Mouse (Mus musculus) limb, embryonic 14.5 days (tissue): ENCODE measurements around the gene Mrgprb1. TPM values are rescaled to one million over a fixed set of nuclear protein-coding genes. Genes with fewer than 3 reads are reported as not detected.
"Not testable (repeated sequence)": the region's sequence is repeated elsewhere in the genome, so short reads cannot be mapped to it uniquely, and the experiment has no call there.

Source experiments
- ATAC-seq: fragments of 200-750 bp; cut with Nextera tagmentation; 2 replicates; pipeline ENCODE4 v1.8.0; 2017; ENCODE audit warnings: low read depth, moderate number of reproducible peaks, moderate TSS enrichment; ENCODE audit not compliant: low FRiP score
- DNase-seq: peaks from one replicate; pipeline ENCODE4 v3.0.0-alpha.2; 2015; ENCODE audit warnings: low spot score
- H3K27ac ChIP-seq: fragments of 300-500 bp; sonication (generic); replicated peaks from 2 replicates; pipeline ENCODE4 v1.5.1; 2014; ENCODE audit warnings: low read depth, mild to moderate bottlenecking, low read length, moderate library complexity, mixed read lengths
- H3K27me3 ChIP-seq: fragments of 300-500 bp; sonication (generic); 2 replicates; pipeline ENCODE4 v1.6.1; 2014; ENCODE audit warnings: low read length, mixed read lengths; ENCODE audit not compliant: control insufficient read depth, insufficient read depth
- H3K36me3 ChIP-seq: fragments of 300-500 bp; sonication (generic); 2 replicates; pipeline ENCODE4 v1.6.1; 2014; ENCODE audit warnings: mild to moderate bottlenecking, low read length, moderate library complexity, mixed read lengths; ENCODE audit not compliant: control insufficient read depth, insufficient read depth
- H3K4me1 ChIP-seq: fragments of 300-500 bp; sonication (generic); 2 replicates; pipeline ENCODE4 v1.6.1; 2014; ENCODE audit warnings: antibody characterized with exemption, low read length, mixed read lengths; ENCODE audit not compliant: control insufficient read depth, insufficient read depth
- H3K4me2 ChIP-seq: fragments of 300-500 bp; sonication (generic); replicated peaks from 2 replicates; pipeline ENCODE4 v1.6.1; 2014; ENCODE audit warnings: low read depth, mild to moderate bottlenecking, low read length, moderate library complexity; ENCODE audit not compliant: severe bottlenecking
- H3K4me3 ChIP-seq: fragments of 300-500 bp; sonication (generic); replicated peaks from 2 replicates; pipeline ENCODE4 v1.5.1; 2014; ENCODE audit warnings: low read length
- H3K9ac ChIP-seq: fragments of 300-500 bp; sonication (generic); 2 replicates; pipeline ENCODE4 v1.6.1; 2014; ENCODE audit warnings: mild to moderate bottlenecking, low read depth, low read length, moderate library complexity; ENCODE audit not compliant: severe bottlenecking
- H3K9me3 ChIP-seq: fragments of 300-500 bp; sonication (generic); 2 replicates; pipeline ENCODE4 v1.6.1; 2016; ENCODE audit warnings: low read length; ENCODE audit not compliant: control insufficient read depth
- POLR2A ChIP-seq: fragments of 200-500 bp; IDR thresholded peaks from 2 replicates; pipeline ENCODE4 v1.8.0; 2012; ENCODE audit warnings: inconsistent platforms, mild to moderate bottlenecking, moderate library complexity, borderline replicate concordance; ENCODE audit not compliant: insufficient read depth, insufficient read length; ENCODE audit errors: extremely low read depth
- WGBS: fragments of 180-500 bp; shearing (Covaris S2); extraction: QIAGEN DNeasy Blood & Tissue Kit; methylation state at CpG from one replicate; pipeline ENCODE4 v1.1.7; 2014; 5-methylcytosine and 5-hydroxymethylcytosine counted together
- polyA plus RNA-seq, 2 experiments: library from polyadenylated mRNA; depleted of rRNA in 1 of 2; stranded (reverse) in 1 of 2; unstranded in 1 of 2; fragments of >200 nt; fragmentation: Nextera tagmentation in 1 of 2; extraction: Ambion mirVana in 1 of 2; gene quantifications; 2 replicates each; pipeline versions ENCODE4 v1.2.1 to v1.2.3; 2012 to 2014

Mrgprb1 gene
- polyA plus RNA-seq (2012; rRNA removed) (not detected in 2 replicates), polyA plus RNA-seq (2014; fragmentation: Nextera tagmentation; extraction: Ambion mirVana) (not detected in 2 replicates)

DNA sequence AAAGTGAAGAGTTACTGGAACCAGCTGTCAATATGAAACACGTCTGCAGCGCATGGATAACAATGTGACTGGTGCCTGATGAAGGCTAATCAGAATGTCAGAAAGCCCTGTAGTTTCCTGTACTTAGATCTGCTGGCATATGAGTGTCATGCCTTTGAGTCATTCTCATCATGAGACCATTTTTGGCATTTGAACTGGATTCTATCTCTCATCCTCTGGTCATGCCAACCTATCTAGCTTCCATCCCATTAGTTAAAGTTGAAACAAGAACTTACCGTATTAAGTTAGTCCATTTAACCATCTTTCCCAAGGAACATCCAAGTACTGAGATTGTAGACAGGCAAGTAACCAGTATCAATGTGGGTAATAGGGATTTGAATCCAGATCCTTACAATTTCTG, at the start of gene Mrgprb1:
TSS of gene Mrgprb1 (minus strand) at position 101 of the 400 bp plus-strand sequence.
- Histone ChIP-seq H3K27me3 (no peaks in the 10 kb centered on the region), H3K4me2 (no peak within 1 kb of the TSS), H3K27ac (no peak within 1 kb of the TSS), H3K9ac (no peak within 1 kb of the TSS), H3K9me3 (no peaks in the 10 kb centered on the region; the same call in 1 of the 2 replicates), H3K36me3 (no peaks in the 10 kb centered on the region), H3K4me1 (no peaks in the 10 kb centered on the region), H3K4me3 (no peak within 1 kb of the TSS)
- TF ChIP-seq POLR2A: no peak
- WGBS: 81% methylated on average over 3 of the region's 3 CpGs
- DNase-seq: no peak
- no peak for ATAC-seq

DNA sequence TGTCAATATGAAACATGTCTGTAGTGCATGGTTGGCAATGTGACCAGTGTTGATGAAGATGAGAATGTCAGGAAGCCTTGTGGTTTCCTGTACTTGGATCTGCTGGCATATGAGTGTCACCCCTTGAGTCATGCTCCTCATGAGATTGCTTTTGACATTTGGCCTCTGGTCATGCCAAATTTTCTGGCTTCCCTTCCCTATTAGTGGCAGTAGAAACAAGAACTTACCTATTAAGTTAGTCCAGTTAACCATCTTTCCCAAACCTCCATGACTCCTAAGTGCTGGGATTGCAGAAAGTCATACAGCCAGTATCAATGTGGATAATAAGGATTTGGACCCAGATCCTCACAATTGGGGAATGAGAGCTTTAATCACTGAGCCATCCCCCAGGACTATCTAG, 43.1 kb upstream of the Mrgprb1 start, which contains the start of gene Mrgprx2:
TSS of gene Mrgprx2 (minus strand) at position 101 of the 400 bp plus-strand sequence.
- no peak for TF ChIP-seq POLR2A
- 0 out of 2 replicates have a peak, but pooled peaks cover 6% of the 10 kb centered on the region for H3K9me3 ChIP-seq
- H3K4me2 ChIP-seq: no peak within 1 kb of the TSS
- no peaks in the 10 kb centered on the region for H3K4me1 ChIP-seq
- no peak within 1 kb of the TSS for H3K4me3 ChIP-seq
- no peak within 1 kb of the TSS for H3K9ac ChIP-seq
- H3K36me3 ChIP-seq: no peaks in the 10 kb centered on the region
- DNase-seq: no peak
- no peak for ATAC-seq
- no peaks in the 10 kb centered on the region for H3K27me3 ChIP-seq
- H3K27ac ChIP-seq: no peak within 1 kb of the TSS

DNA sequence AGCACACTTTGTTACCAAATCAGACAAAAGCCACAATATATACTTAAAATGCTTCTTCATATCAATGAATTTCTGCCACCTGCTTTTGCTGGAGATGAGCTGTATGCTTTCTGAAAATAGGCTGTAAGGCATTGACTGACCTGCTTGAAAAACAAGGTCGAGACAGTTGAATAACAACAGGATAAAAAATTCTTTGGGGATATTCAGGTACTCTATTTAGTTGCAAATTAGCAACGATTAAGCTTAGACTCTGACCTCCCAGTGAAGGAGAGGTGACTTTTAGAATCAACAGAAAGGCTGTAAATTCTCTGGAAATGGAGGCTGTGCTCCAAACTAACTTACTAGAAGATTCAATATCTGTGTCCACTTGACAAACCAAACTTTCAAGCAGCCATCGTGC, 19.6 kb downstream of the Mrgprb1 start:
- Histone ChIP-seq H3K36me3 (no peaks in the 10 kb centered on the region), H3K4me1 (no peaks in the 10 kb centered on the region), H3K4me3 (no peak overlapping the region), H3K9ac (no peak overlapping the region), H3K27me3 (no peaks in the 10 kb centered on the region), H3K9me3 (no peaks in the 10 kb centered on the region), H3K4me2 (no peak overlapping the region), H3K27ac (no peak overlapping the region)
- ATAC-seq (no peak), DNase-seq (no peak)
- no peak for TF ChIP-seq POLR2A
- whole genome bisulfite sequencing: 59% methylated on average over 3 of the region's 3 CpGs

DNA sequence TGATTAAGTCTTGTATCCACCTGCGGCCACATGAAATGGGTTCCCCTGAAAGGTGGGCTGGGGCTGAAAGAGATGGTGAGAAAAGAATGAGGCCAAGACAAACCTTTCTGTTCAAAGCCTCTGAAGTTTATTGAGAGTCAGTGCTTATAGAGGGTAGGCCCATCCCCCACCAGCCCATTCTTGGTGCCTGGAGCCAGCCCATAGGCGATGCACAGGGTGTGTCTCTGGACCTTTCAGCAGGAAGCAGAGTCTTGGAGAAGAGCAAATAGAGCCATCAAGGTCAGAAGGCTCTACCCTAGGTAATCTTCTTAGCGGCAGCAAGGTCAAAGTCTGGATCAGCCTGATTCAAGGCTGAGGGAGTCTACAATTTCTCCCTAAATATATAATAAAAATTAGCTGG, 20.2 kb downstream of the Mrgprb1 start:
- 74% methylated on average over 3 of the region's 3 CpGs for whole genome bisulfite sequencing
- ATAC-seq, H3K9me3 ChIP-seq: not testable (repeated sequence)

More for the DNA sequence above, 20.2 kb downstream of the Mrgprb1 start:
- not testable (repeated sequence) for H3K4me1 ChIP-seq, H3K27me3 ChIP-seq, H3K4me3 ChIP-seq, H3K27ac ChIP-seq, H3K9ac ChIP-seq, H3K4me2 ChIP-seq, DNase-seq, H3K36me3 ChIP-seq

Other genes starting within 250 kb of the Mrgprb1 start
- not detected in 2 replicates for gene Mrgprb8, start 67.8 kb downstream of the Mrgprb1 start, polyA plus RNA-seq (2012; rRNA removed)
- not detected in 2 replicates for gene Mrgprb8, start 67.8 kb downstream of the Mrgprb1 start, polyA plus RNA-seq (2014; fragmentation: Nextera tagmentation; extraction: Ambion mirVana)
- gene Mrgprx2, start 43.0 kb upstream of the Mrgprb1 start, polyA plus RNA-seq (2012; rRNA removed): not detected in 2 replicates
- not detected in 2 replicates for gene Mrgprx2, start 43.0 kb upstream of the Mrgprb1 start, polyA plus RNA-seq (2014; fragmentation: Nextera tagmentation; extraction: Ambion mirVana)
- not detected in 2 replicates for gene Mrgprb2, start 101.7 kb upstream of the Mrgprb1 start, polyA plus RNA-seq (2012; rRNA removed)
- gene Mrgprb2, start 101.7 kb upstream of the Mrgprb1 start, polyA plus RNA-seq (2014; fragmentation: Nextera tagmentation; extraction: Ambion mirVana): not detected in 2 replicates
- not detected in 2 replicates for gene Mrgprb3, start 187.5 kb upstream of the Mrgprb1 start, polyA plus RNA-seq (2012; rRNA removed)
- gene Mrgprb3, start 187.5 kb upstream of the Mrgprb1 start, polyA plus RNA-seq (2014; fragmentation: Nextera tagmentation; extraction: Ambion mirVana): not detected in 2 replicates